Mouse (Mus musculus): ENCODE data around the gene Esyt1. TPM values are rescaled to one million over a fixed set of nuclear protein-coding genes. Genes with fewer than 3 reads are reported as not detected.
A peak's percentile ranks its signal among the peaks of the same experiment; 100 is the strongest.
"Not testable (repeated sequence)": the region's sequence is repeated elsewhere in the genome, so short reads cannot be mapped to it uniquely, and the experiment has no call there.

Gene Esyt1
- polyA plus RNA-seq, 1 experiment from 2014 or later = 23.1 TPM

DNA sequence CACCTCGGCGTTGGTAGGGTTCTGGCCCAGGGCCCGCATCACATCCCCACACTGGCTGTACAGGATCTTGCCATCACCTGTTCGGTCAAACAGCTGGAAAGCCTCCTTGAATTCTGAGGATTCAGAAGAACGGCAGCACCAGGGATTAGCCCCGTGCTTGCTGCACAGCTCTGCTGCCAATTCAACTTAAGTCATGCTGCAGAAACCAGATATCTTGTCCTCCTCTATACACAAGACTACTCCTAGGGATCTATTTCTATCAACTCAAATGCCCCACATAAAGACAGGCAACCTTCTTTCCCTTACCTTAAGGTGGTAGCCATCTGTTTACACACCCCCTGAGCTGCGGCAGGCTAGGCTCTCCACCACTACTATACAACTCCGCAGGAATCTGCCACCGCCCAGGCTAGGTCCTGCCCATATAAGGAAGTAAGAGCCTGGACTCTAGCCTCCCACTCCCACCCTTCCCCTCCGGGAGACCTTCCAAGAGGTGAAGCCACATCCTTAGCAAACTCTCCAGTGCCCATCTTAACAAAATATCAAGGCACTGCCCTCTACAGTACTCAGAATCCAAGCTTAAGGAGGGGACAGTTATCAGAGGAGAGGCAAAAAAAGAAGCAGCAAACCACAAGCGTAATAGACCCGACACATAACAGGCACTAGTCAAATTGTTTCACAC, 32.9 kb downstream of the Esyt1 start:
- peak overlapping the region; percentile 84 for H3K4me3 ChIP-seq
- no peaks in the 10 kb centered on the region for H3K9me3 ChIP-seq
- H3K27me3 ChIP-seq = no peaks in the 10 kb centered on the region
- peak overlapping the region; percentile 79 for H3K4me2 ChIP-seq
- no peak for ATAC-seq (ENCODE audit: insufficient number of reproducible peaks, insufficient read depth, low FRiP score, low TSS enrichment, low read depth)
- H3K4me1 ChIP-seq = peaks cover 40% of the 10 kb centered on the region
- 22% methylated on average over 12 of the region's 12 CpGs for WGBS
- peaks cover 41% of the 10 kb centered on the region for H3K36me3 ChIP-seq
- H3K9ac ChIP-seq = peak overlapping the region; percentile 91
- H3K27ac ChIP-seq = peak overlapping the region; percentile 98

DNA sequence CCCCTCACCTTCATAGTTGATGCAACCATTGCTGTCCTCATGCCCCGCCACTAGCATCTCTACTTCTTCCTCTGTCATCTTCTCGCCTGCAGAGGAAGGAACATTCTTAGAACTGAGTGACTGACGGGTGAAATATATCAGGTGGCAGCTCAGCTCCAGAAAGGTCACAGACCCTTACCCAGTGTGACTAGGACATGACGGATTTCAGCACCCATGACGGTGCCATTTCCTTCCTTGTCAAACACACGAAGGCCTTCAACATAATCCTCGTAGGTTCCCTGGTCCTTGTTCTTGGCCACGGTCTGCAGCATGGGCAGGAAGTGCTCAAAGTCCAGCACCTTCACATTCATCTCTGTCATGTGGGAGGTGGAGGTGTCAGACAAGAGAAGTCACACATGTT, 33.6 kb downstream of the Esyt1 start:
- ATAC-seq (ENCODE audit: insufficient number of reproducible peaks, insufficient read depth, low FRiP score, low TSS enrichment, low read depth); H3K9me3 ChIP-seq; H3K27me3 ChIP-seq: not testable (repeated sequence)
- peak overlapping the region; percentile 98 for H3K27ac ChIP-seq
- peak overlapping the region; percentile 84 for H3K4me3 ChIP-seq
- WGBS = 61% methylated on average over 8 of the region's 8 CpGs
- H3K36me3 ChIP-seq = peaks cover 49% of the 10 kb centered on the region
- peaks cover 38% of the 10 kb centered on the region for H3K4me1 ChIP-seq
- peak overlapping the region; percentile 91 for H3K9ac ChIP-seq
- peak overlapping the region; percentile 79 for H3K4me2 ChIP-seq

DNA sequence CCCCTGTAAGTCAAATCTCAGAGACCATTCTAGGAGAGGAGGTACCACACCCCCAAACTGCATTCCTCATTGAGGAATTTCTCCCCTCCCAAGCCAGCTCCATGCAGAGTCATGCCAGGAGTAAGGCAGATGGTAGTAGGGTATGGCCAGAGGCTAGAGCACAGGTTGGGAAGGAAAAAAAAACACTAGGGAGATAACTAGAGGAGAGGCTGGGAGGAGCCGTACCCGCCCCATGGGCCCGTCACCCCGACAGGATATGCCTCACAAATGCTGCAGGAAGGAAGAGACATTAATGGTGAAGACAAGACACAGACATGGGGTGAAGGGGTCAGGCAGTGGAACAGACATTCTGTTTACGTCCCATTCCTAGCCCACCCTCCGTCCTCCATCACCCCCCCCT, 34.2 kb downstream of the Esyt1 start:
- peak overlapping the region; percentile 84 for H3K4me3 ChIP-seq
- peak overlapping the region; percentile 4; the same call in 1 of the 2 replicates for H3K9ac ChIP-seq
- H3K36me3 ChIP-seq = peaks cover 53% of the 10 kb centered on the region
- H3K9me3 ChIP-seq = no peaks in the 10 kb centered on the region
- 0 out of 2 replicates have a peak overlapping the region, but pooled peaks have one; percentile 1 for H3K27ac ChIP-seq
- H3K27me3 ChIP-seq = no peaks in the 10 kb centered on the region
- peak overlapping the region; percentile 79 for H3K4me2 ChIP-seq
- ATAC-seq (ENCODE audit: insufficient number of reproducible peaks, insufficient read depth, low FRiP score, low TSS enrichment, low read depth) = no peak
- peaks cover 35% of the 10 kb centered on the region for H3K4me1 ChIP-seq
- 64% methylated on average over 6 of the region's 6 CpGs for WGBS

DNA sequence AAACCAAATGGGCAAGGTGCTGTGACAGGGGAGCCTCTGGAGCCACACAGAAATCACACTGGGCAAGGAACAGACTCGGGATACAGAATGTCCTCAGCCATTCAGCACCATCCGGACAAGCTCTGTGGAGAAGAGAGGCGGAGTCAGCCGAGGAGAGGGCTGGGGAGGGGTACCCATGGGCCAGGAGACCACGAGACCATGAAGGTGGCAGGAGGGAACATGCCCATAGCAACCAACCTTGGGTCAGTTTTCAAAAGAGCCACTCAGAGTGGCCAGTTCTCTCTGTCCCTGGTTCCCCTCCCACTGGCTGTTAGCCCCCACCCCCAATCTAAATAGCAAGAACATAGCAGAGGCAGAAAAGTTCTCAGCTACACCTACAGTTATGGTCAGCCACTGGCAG, 34.8 kb downstream of the Esyt1 start:
- ATAC-seq (ENCODE audit: insufficient number of reproducible peaks, insufficient read depth, low FRiP score, low TSS enrichment, low read depth) = no peak
- no peaks in the 10 kb centered on the region for H3K27me3 ChIP-seq
- H3K36me3 ChIP-seq = peaks cover 59% of the 10 kb centered on the region
- WGBS = 51% methylated on average over 5 of the region's 5 CpGs
- peak overlapping the region; percentile 79 for H3K4me2 ChIP-seq
- H3K4me3 ChIP-seq = peak overlapping the region; percentile 84; the same call in 1 of the 2 replicates
- no peak overlapping the region for H3K9ac ChIP-seq
- peaks cover 35% of the 10 kb centered on the region for H3K4me1 ChIP-seq
- no peak overlapping the region for H3K27ac ChIP-seq
- no peaks in the 10 kb centered on the region for H3K9me3 ChIP-seq

DNA sequence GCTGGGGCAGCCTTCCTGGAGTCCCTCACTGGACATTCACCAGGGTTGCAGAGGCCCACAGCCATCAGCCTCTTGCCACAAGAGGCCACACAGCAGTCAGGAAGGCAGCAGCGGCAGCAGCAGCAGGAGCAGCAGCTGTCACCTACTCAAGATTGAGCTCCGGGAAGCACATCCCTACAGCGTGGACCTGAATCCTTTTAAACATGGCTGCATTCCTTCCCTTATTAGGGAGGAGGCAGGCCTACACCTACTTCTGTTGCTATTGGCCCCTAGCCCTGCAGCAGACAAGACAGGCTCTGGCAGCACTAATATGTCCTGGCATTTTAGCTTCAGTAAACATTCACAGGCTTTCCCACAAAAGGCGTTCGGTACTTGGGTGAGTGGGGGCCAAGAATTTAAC, 35.4 kb downstream of the Esyt1 start:
- Histone ChIP-seq H3K27me3 (no peaks in the 10 kb centered on the region), H3K4me1 (peaks cover 34% of the 10 kb centered on the region), H3K27ac (peak overlapping the region; percentile 28; the same call in 1 of the 2 replicates), H3K9me3 (no peaks in the 10 kb centered on the region), H3K36me3 (peaks cover 66% of the 10 kb centered on the region), H3K9ac (peak overlapping the region; percentile 46), H3K4me3 (no peak overlapping the region; the same call in 1 of the 2 replicates), H3K4me2 (no peak overlapping the region)
- no peak for ATAC-seq (ENCODE audit: insufficient number of reproducible peaks, insufficient read depth, low FRiP score, low TSS enrichment, low read depth)
- 57% methylated on average over 5 of the region's 5 CpGs for WGBS

DNA sequence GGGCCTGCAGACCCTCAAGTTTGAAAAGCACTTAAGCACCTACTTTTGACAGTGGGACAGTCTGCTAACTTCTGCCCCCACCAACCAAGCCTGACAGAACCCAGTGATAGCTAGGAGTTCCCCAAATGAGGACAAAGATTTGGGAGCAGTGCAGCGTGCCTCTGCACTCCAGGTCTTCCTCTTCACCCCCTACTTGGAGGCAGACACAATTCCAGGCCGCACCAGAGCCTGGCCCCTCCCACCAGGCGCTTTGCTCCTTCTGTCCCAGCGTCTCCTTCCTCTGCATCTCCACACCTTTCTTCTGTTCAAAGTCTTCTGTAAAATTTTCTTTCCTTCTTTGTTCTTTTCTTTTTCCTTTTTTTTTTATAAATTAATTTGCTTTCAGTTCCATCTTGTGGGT, 35.9 kb downstream of the Esyt1 start:
- Histone ChIP-seq H3K4me3 (no peak overlapping the region; the same call in 1 of the 2 replicates), H3K36me3 (peaks cover 69% of the 10 kb centered on the region), H3K4me2 (no peak overlapping the region), H3K4me1 (peaks cover 29% of the 10 kb centered on the region), H3K27ac (peak overlapping the region; percentile 34; the same call in 1 of the 2 replicates), H3K27me3 (no peaks in the 10 kb centered on the region), H3K9ac (peak overlapping the region; percentile 46), H3K9me3 (no peaks in the 10 kb centered on the region)
- no peak for ATAC-seq (ENCODE audit: insufficient number of reproducible peaks, insufficient read depth, low FRiP score, low TSS enrichment, low read depth)
- WGBS = 59% methylated on average over 4 of the region's 4 CpGs

DNA sequence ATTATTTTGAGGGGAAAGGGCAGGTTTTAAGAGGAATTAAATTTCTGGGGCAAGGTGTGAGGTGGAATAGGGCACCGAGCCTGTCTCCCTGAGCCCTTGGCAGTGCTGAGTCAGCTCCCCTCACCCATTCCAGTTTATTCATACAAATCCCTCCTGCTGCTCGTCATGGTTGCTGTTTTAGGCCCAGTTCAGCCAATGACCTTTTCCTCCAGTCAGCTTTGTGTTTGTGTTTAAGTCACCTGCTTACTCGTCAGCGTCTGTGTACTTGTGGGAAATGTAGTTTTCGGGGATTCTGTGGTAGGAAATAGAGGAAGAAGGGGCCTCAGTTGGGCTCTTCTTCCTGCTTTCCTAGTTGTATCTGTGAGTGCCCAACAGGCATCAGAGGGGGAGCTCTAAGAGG, 36.3 kb downstream of the Esyt1 start:
- Histone ChIP-seq H3K36me3 (peaks cover 73% of the 10 kb centered on the region), H3K4me3 (no peak overlapping the region), H3K9ac (no peak overlapping the region; the same call in 1 of the 2 replicates), H3K27me3 (no peaks in the 10 kb centered on the region), H3K4me1 (peaks cover 25% of the 10 kb centered on the region), H3K9me3 (no peaks in the 10 kb centered on the region), H3K27ac (0 out of 2 replicates have a peak overlapping the region, but pooled peaks have one; percentile 34), H3K4me2 (no peak overlapping the region)
- ATAC-seq (ENCODE audit: insufficient number of reproducible peaks, insufficient read depth, low FRiP score, low TSS enrichment, low read depth) = no peak
- 72% methylated on average over 5 of the region's 5 CpGs for WGBS

DNA sequence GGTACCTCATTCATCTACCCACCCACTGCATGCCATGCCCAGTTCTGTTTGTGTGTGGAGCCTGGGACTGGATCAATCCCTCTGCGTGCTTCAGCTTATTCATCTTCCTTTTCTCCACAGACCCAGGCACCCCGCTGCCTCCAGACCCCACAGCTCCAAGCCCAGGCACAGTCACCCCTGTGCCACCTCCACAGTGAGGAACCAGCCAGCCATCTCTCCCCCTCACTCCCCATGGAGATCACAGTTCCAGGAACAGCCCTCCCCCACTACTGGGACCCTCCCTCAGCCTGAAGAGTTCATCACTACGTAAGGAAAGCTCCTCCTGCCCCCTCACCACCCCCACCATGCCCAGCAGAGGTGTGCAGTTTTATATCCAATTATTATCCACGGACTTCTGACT, 36.9 kb downstream of the Esyt1 start:
- no peak overlapping the region for H3K4me3 ChIP-seq
- H3K27ac ChIP-seq = no peak overlapping the region
- H3K9me3 ChIP-seq = no peaks in the 10 kb centered on the region
- H3K36me3 ChIP-seq = peaks cover 79% of the 10 kb centered on the region
- H3K4me1 ChIP-seq = peaks cover 25% of the 10 kb centered on the region
- 81% methylated on average over 4 of the region's 4 CpGs for WGBS
- H3K27me3 ChIP-seq = no peaks in the 10 kb centered on the region
- ATAC-seq (ENCODE audit: insufficient number of reproducible peaks, insufficient read depth, low FRiP score, low TSS enrichment, low read depth) = no peak
- H3K4me2 ChIP-seq = no peak overlapping the region
- H3K9ac ChIP-seq = no peak overlapping the region

DNA sequence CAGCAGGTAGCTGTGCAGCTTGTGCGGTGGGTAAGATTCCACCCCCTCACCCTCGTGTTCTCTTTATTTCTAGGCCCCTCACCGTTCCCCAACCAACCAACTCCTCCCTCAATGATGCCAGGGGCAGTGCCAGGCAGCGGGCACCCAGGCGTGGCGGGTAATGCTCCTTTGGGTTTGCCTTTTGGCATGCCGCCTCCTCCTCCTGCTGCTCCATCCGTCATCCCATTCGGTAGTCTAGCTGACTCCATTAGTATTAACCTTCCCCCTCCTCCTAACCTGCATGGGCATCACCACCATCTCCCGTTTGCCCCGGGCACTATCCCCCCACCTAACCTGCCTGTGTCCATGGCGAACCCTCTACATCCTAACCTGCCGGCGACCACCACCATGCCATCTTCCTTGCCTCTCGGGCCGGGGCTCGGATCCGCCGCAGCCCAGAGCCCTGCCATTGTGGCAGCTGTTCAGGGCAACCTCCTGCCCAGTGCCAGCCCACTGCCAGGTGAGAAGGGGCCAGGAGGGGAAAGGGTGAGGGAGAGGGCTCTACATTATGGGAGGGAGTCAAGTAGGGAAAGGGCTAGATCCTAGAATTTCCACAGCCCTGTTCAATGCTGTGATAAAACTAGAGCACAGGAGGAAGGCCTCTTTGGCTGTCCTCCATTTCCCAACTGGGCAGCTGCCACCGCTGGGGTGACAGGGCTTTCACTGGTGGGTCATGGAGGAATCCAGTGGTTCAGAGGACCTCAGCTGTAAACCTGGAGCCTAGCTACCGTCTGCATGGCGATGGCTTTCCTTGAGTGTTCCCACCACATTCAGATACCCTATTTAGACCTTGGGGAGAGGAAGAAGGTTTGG, 37.6 kb downstream of the Esyt1 start:
- 90% methylated on average over 22 of the region's 22 CpGs for WGBS
- H3K4me1 ChIP-seq = peaks cover 25% of the 10 kb centered on the region
- H3K4me3 ChIP-seq = no peak overlapping the region
- no peaks in the 10 kb centered on the region for H3K9me3 ChIP-seq
- H3K4me2 ChIP-seq = no peak overlapping the region
- H3K27me3 ChIP-seq = no peaks in the 10 kb centered on the region
- ATAC-seq (ENCODE audit: insufficient number of reproducible peaks, insufficient read depth, low FRiP score, low TSS enrichment, low read depth) = no peak
- no peak overlapping the region for H3K9ac ChIP-seq
- H3K27ac ChIP-seq = no peak overlapping the region
- peaks cover 86% of the 10 kb centered on the region for H3K36me3 ChIP-seq

DNA sequence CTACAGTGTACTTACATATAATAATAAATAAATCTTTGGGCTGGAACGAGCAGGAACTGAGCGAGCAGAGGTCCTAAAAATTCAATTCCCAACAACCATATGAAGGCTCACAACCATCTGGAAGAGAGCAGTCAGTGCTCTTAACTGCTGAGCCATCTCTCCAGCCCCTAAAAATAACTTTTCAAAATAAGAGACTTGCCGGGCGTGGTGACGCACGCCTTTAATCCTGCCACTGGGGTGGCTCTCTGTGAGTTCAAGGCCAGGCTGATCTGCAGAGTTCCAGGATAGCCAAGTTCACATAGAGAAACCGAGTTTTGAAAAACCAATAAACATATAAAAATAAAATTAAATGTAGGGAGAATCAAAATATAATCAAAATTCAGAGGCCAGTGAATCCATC, 39.3 kb downstream of the Esyt1 start:
- Histone ChIP-seq H3K9me3 (no peaks in the 10 kb centered on the region), H3K36me3 (peaks cover 97% of the 10 kb centered on the region), H3K4me2 (no peak overlapping the region), H3K4me1 (peaks cover 13% of the 10 kb centered on the region), H3K4me3 (no peak overlapping the region), H3K27me3 (no peaks in the 10 kb centered on the region), H3K9ac (no peak overlapping the region), H3K27ac (no peak overlapping the region)
- 90% methylated on average over 7 of the region's 7 CpGs for WGBS
- ATAC-seq (ENCODE audit: insufficient number of reproducible peaks, insufficient read depth, low FRiP score, low TSS enrichment, low read depth) = no peak

DNA sequence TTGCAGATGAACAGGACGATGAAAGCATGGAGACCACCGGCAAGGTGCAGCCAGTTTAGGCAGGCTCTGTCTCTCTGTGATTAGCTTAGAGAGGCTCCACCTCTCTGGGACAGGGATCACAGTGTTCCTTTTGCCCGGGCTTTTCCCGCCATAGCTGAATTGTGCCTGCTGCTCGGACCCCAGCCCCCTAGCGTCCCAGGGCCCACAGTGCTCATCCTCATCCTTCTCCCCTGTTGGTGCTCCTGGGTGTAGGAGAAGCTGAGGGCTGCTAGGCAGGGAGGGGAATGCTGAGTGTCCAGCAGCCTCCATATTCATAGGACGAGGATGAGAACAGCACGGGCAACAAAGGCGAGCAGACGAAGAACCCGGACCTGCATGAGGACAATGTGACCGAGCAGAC, 51.3 kb downstream of the Esyt1 start:
- Histone ChIP-seq H3K27ac (no peak overlapping the region), H3K4me2 (no peak overlapping the region), H3K36me3 (peaks cover 93% of the 10 kb centered on the region), H3K9ac (no peak overlapping the region), H3K4me3 (no peak overlapping the region), H3K27me3 (no peaks in the 10 kb centered on the region), H3K4me1 (no peaks in the 10 kb centered on the region), H3K9me3 (no peaks in the 10 kb centered on the region)
- no peak for ATAC-seq (ENCODE audit: insufficient number of reproducible peaks, insufficient read depth, low FRiP score, low TSS enrichment, low read depth)
- 86% methylated on average over 12 of the region's 12 CpGs for WGBS

DNA sequence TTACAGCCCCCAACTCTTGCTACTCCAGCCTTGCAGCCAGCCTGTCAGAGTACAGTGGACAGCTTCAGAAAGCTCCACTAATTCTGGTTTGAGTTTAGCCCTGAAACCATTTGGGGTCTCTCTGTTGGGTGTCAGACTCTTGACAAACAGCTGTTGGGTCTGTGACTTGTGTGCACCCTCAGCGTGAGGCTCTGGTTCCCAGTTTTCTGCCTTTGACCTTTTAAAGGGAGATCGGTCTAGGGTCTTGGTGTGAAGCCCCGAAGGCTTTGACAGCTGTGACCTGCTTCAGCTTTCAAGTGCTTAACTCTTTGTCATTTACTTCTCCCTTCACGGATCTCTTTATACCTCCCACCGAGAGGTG, 65.4 kb downstream of the Esyt1 start:
- Histone ChIP-seq H3K27me3 (no peaks in the 10 kb centered on the region), H3K4me1 (peaks cover 13% of the 10 kb centered on the region), H3K27ac (no peak overlapping the region), H3K36me3 (peaks cover 38% of the 10 kb centered on the region), H3K9me3 (no peaks in the 10 kb centered on the region), H3K4me2 (peak overlapping the region; percentile 89), H3K9ac (peak overlapping the region; percentile 98), H3K4me3 (peak overlapping the region; percentile 77)
- ATAC-seq (ENCODE audit: insufficient number of reproducible peaks, insufficient read depth, low FRiP score, low TSS enrichment, low read depth) = no peak
- WGBS = 3% methylated on average over 5 of the region's 5 CpGs
